Comparison of ENCODE assay signal across 8 mouse cellular contexts in the genomic region with DNA sequence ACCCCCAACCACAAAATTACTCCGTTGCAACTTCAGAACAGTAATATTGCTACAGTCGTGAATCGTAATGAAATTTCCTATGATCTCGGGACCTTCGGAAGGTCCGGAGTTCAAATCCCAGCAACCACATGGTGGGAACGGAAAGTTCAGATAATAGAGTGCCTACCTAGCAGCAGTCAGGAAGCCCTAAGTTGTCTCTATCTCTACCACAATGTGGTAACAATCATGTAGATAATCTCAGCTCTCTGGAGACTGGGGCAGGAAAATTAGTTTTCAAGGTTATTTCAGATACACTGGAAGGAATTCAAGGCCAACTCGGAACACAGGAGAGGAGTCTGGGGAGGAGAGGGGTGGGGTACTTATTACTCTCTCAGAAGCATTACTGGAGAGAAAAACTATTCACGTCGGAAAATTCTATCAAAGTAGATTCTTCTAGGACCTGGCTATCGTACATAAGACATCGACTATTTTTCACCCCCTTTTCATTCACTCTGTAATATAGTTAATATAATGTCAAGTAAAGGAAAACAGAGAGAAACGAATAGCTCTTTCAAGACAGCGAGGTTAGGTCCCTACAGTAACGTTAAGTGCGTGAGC. TPM values are rescaled to one million over a fixed set of nuclear protein-coding genes. Genes with fewer than 3 reads are reported as not detected.
DNase-seq lines count a peak whose midpoint lies in the region; ATAC-seq and TF ChIP-seq lines count a peak whose summit lies in the region.

No protein-coding gene starts in this region.

- H3K27ac ChIP-seq in heart, embryonic 11.5 days (ENCODE audit: low read depth, low read length), result peak overlapping the region; percentile 98
- H3K27ac ChIP-seq in ES-E14 (ENCODE audit: insufficient read depth, low read depth, low read length, poor library complexity, severe bottlenecking), result no peak overlapping the region; the same call in 1 of the 2 replicates
- H3K27ac ChIP-seq in forebrain, embryonic 16.5 days (ENCODE audit: low read length), result peak overlapping the region; percentile 90
- H3K27ac ChIP-seq in liver, postnatal 0 days (ENCODE audit: low read depth), result peak overlapping the region; percentile 98

- no peaks in the 10 kb centered on the region for H3K9me3 ChIP-seq in heart, embryonic 11.5 days (replicated peaks; ENCODE audit: control insufficient read depth, low read length)
- no peaks in the 10 kb centered on the region for H3K9me3 ChIP-seq in ES-E14 (ENCODE audit: control insufficient read depth, insufficient read depth, low read depth, low read length)
- H3K9me3 ChIP-seq in forebrain, embryonic 16.5 days (ENCODE audit: control insufficient read depth, low read length), result no peaks in the 10 kb centered on the region
- H3K9me3 ChIP-seq in liver, postnatal 0 days (ENCODE audit: low read length), result no peaks in the 10 kb centered on the region

- H3K36me3 ChIP-seq in heart, embryonic 11.5 days (ENCODE audit: control insufficient read depth, insufficient read depth, low read length), result no peaks in the 10 kb centered on the region
- no peaks in the 10 kb centered on the region for H3K36me3 ChIP-seq in ES-E14 (ENCODE audit: control insufficient read depth, insufficient read depth, low read length, poor library complexity, severe bottlenecking)
- H3K36me3 ChIP-seq in forebrain, embryonic 16.5 days (ENCODE audit: control insufficient read depth, insufficient read depth), result no peaks in the 10 kb centered on the region; the same call in 1 of the 2 replicates
- H3K36me3 ChIP-seq in liver, postnatal 0 days (replicated peaks; ENCODE audit: insufficient read depth, low read length), result no peaks in the 10 kb centered on the region; the same call in 1 of the 2 replicates

- H3K4me2 ChIP-seq in heart, embryonic 11.5 days, result peak overlapping the region; percentile 70
- H3K4me2 ChIP-seq in forebrain, embryonic 16.5 days (ENCODE audit: low read length), result peak overlapping the region; percentile 63
- peak overlapping the region; percentile 79 for H3K4me2 ChIP-seq in liver, postnatal 0 days (ENCODE audit: low read depth, low read length)

- peaks cover 19% of the 10 kb centered on the region for H3K4me1 ChIP-seq in heart, embryonic 11.5 days (ENCODE audit: control insufficient read depth, insufficient read depth, low read length)
- H3K4me1 ChIP-seq in ES-E14 (ENCODE audit: control insufficient read depth in 2 of 2, insufficient read depth in 2 of 2, low read length in 2 of 2, poor library complexity in 1 of 2), result peaks cover 2 to 4% of the 10 kb centered on the region in 2 experiments; a peak in 2 of 4 replicates
- peaks cover 24% of the 10 kb centered on the region for H3K4me1 ChIP-seq in forebrain, embryonic 16.5 days (replicated peaks; ENCODE audit: control insufficient read depth, insufficient read depth, low read length)
- peaks cover 40% of the 10 kb centered on the region for H3K4me1 ChIP-seq in liver, postnatal 0 days (ENCODE audit: insufficient read depth)

- ATAC-seq in heart, embryonic 11.5 days (replicated peaks; ENCODE audit: insufficient number of reproducible peaks, low FRiP score, low TSS enrichment), result no peak
- peak; percentile 1; the same call in 1 of the 2 replicates for ATAC-seq in forebrain, embryonic 16.5 days
- no peak for ATAC-seq in liver, postnatal 0 days

- WGBS in heart, embryonic 11.5 days (ENCODE audit: insufficient replicate concordance), result 30% methylated on average over 16 of the region's 16 CpGs
- WGBS in forebrain, embryonic 16.5 days, result 39% methylated on average over 16 of the region's 16 CpGs
- 23% methylated on average over 16 of the region's 16 CpGs for WGBS in liver, postnatal 0 days (ENCODE audit: insufficient replicate concordance)

- no peaks in the 10 kb centered on the region for H3K27me3 ChIP-seq in heart, embryonic 11.5 days (ENCODE audit: control insufficient read depth, insufficient read depth, low read length)
- no peaks in the 10 kb centered on the region for H3K27me3 ChIP-seq in forebrain, embryonic 16.5 days (replicated peaks; ENCODE audit: control insufficient read depth, insufficient read depth, low read length)
- no peaks in the 10 kb centered on the region for H3K27me3 ChIP-seq in liver, postnatal 0 days (ENCODE audit: insufficient read depth, low read length)

- no peak for TF ChIP-seq CTCF in liver, postnatal 0 days (IDR thresholded peaks at IDR 0.05; ENCODE audit: low read depth)

- in situ Hi-C loops in ES-E14 (cut with MboI; ENCODE audit: low sequenced_read_pairs in 2 of 2, unreplicated experiment in 2 of 2), result no loop called here

- peak overlapping the region; percentile 97 for H3K9ac ChIP-seq in heart, embryonic 11.5 days (ENCODE audit: low read depth, low read length)
- peak overlapping the region; percentile 15; the same call in 1 of the 2 replicates for H3K9ac ChIP-seq in ES-E14 (ENCODE audit: insufficient read depth, low read depth, low read length, poor library complexity, severe bottlenecking)
- H3K9ac ChIP-seq in forebrain, embryonic 16.5 days (replicated peaks; ENCODE audit: low read depth, low read length), result peak overlapping the region; percentile 99
- peak overlapping the region; percentile 96 for H3K9ac ChIP-seq in liver, postnatal 0 days (replicated peaks)

- TF ChIP-seq EP300 in liver, postnatal 0 days (IDR thresholded peaks at IDR 0.05; ENCODE audit: low read depth), result no peak

- no peak for DNase-seq in heart, postnatal 10 days
- no peak for DNase-seq in ES-E14 (ENCODE audit: low read depth, low spot score)
- DNase-seq in liver, postnatal 0 days, result no peak
- no peak for DNase-seq in adrenal gland, adult 18-20 months (ENCODE audit: low spot score in 2 of 2)
- no peak for DNase-seq in left cerebral cortex, postnatal 36 days (ENCODE audit: low spot score in 2 of 2)
- no peak for DNase-seq in right cerebral cortex, adult 18-20 months

- intact Hi-C loops in heart, postnatal 10 days (cut with DNase I), result loop anchor here (1.0 to 5.0 kb wide), 2 partner anchors 40 to 482 kb away; no protein-coding TSS in a partner anchor
- intact Hi-C loops in left cerebral cortex, postnatal 36 days (cut with DNase I), result loop anchor here (5.0 kb wide), 1 partner anchor 367 kb away; no protein-coding TSS in a partner anchor

- H3K4me3 ChIP-seq in heart, embryonic 11.5 days (ENCODE audit: low read depth, low read length), result peak overlapping the region; percentile 99
- H3K4me3 ChIP-seq in ES-E14 (ENCODE audit: insufficient read depth in 1 of 2, low read depth in 1 of 2, low read length in 2 of 2, poor library complexity in 1 of 2, severe bottlenecking in 1 of 2), result peak overlapping the region; percentile 83 to 99
- peak overlapping the region; percentile 100 for H3K4me3 ChIP-seq in forebrain, embryonic 16.5 days (replicated peaks; ENCODE audit: low read length)
- H3K4me3 ChIP-seq in liver, postnatal 0 days (ENCODE audit: low read depth, low read length), result peak overlapping the region; percentile 94

TF ChIP-seq in ES-E14, 5 proteins besides CTCF, POLR2A, EP300 and RAD21:
- TF ChIP-seq HCFC1 (IDR thresholded peaks at IDR 0.05; ENCODE audit: borderline replicate concordance, insufficient read depth, low read length) (no peak), ZNF384 (IDR thresholded peaks at IDR 0.05; ENCODE audit: low read depth, low read length) (no peak), ZC3H11A (IDR thresholded peaks at IDR 0.05; ENCODE audit: borderline replicate concordance, low read depth, low read length) (no peak), CHD2 (IDR thresholded peaks at IDR 0.05; ENCODE audit: low read depth, low read length) (no peak), MAFK (IDR thresholded peaks at IDR 0.05; ENCODE audit: insufficient read depth, low read depth, low read length) (no peak)

RNA-seq across cellular contexts. Expression of a gene that starts 0.5 kb away (rescaled TPM):
- 124 and 133 TPM in 2 replicates for polyA plus RNA-seq in heart, embryonic 11.5 days (2014; fragmentation: Nextera tagmentation; extraction: Ambion mirVana)
- total RNA-seq in heart, postnatal 10 days (2021), result 100 to 1,000 TPM; 102 to 107 TPM
- 63.6 and 68.9 TPM in 2 replicates for total RNA-seq in ES-E14 (2012; rRNA removed)
- polyA plus RNA-seq in forebrain, embryonic 16.5 days (2015; fragmentation: Nextera tagmentation; extraction: Ambion mirVana), result 102 and 118 TPM in 2 replicates
- polyA plus RNA-seq in liver, postnatal 0 days (2015; fragmentation: Nextera tagmentation; extraction: Ambion mirVana), result 38.4 and 42.5 TPM in 2 replicates
- total RNA-seq in adrenal gland, adult 18-20 months (2021), result 100 to 1,000 TPM; 103 to 105 TPM
- total RNA-seq in left cerebral cortex, postnatal 36 days (2021), result 10 to 100 TPM; 38.1 to 49.2 TPM

RNA-seq across cellular contexts. Expression of a gene that starts 23.5 kb away (rescaled TPM):
- polyA plus RNA-seq in heart, embryonic 11.5 days (2014; fragmentation: Nextera tagmentation; extraction: Ambion mirVana), result 160 and 172 TPM in 2 replicates
- 10 to 100 TPM; 73.3 to 77.8 TPM for total RNA-seq in heart, postnatal 10 days (2021)
- 42.8 and 70.9 TPM in 2 replicates for total RNA-seq in ES-E14 (2012; rRNA removed)
- polyA plus RNA-seq in forebrain, embryonic 16.5 days (2015; fragmentation: Nextera tagmentation; extraction: Ambion mirVana), result 206 and 214 TPM in 2 replicates
- 149 and 154 TPM in 2 replicates for polyA plus RNA-seq in liver, postnatal 0 days (2015; fragmentation: Nextera tagmentation; extraction: Ambion mirVana)
- total RNA-seq in adrenal gland, adult 18-20 months (2021), result 10 to 100 TPM; 66.2 to 72.3 TPM
- total RNA-seq in left cerebral cortex, postnatal 36 days (2021), result 10 to 100 TPM; 50.3 to 62.8 TPM

RNA-seq across cellular contexts. Expression of a gene that starts 49.1 kb away (rescaled TPM):
- not detected in 2 replicates for polyA plus RNA-seq in heart, embryonic 11.5 days (2014; fragmentation: Nextera tagmentation; extraction: Ambion mirVana)
- not detected for total RNA-seq in heart, postnatal 10 days (2021)
- 1.1 and 1.3 TPM in 2 replicates for total RNA-seq in ES-E14 (2012; rRNA removed)
- not detected in 2 replicates for polyA plus RNA-seq in forebrain, embryonic 16.5 days (2015; fragmentation: Nextera tagmentation; extraction: Ambion mirVana)
- not detected in 2 replicates for polyA plus RNA-seq in liver, postnatal 0 days (2015; fragmentation: Nextera tagmentation; extraction: Ambion mirVana)
- not detected for total RNA-seq in adrenal gland, adult 18-20 months (2021)
- not detected for total RNA-seq in left cerebral cortex, postnatal 36 days (2021)

Comparison
In these comparisons a context has a peak if more than half of its experiments do, and no peak if none do; other contexts are left out.
1. H3K9ac ChIP-seq: peak in every context shown above with its lines; median percentile 99 in forebrain, embryonic 16.5 days; 97 in heart, embryonic 11.5 days; 96 in liver, postnatal 0 days; 15 in ES-E14.